Mouse (Mus musculus): ENCODE results near the gene Clip2. TPM values are rescaled to one million over a fixed set of nuclear protein-coding genes. Genes with fewer than 3 reads are reported as not detected.

Gene Clip2
- polyA plus RNA-seq, 1 experiment from 2014 or later: 11.4 TPM

GRCm38 (mm10) chr5:134494142-134494541 is 58.1 kb downstream of the Clip2 start:
- 52% methylated on average over 11 of the region's 11 CpGs for WGBS
- no peaks in the 10 kb centered on the region for H3K27me3 ChIP-seq
- H3K4me3 ChIP-seq: no peak overlapping the region
- ATAC-seq (ENCODE audit: low FRiP score, low read depth): no peak
- no peak overlapping the region for H3K27ac ChIP-seq (replicated peaks)
- no peaks in the 10 kb centered on the region for H3K4me1 ChIP-seq
- H3K9me3 ChIP-seq: no peaks in the 10 kb centered on the region
- H3K9ac ChIP-seq (replicated peaks): 0 out of 2 replicates have a peak overlapping the region, but pooled peaks have one; percentile 12
- H3K4me2 ChIP-seq (replicated peaks): no peak overlapping the region
- H3K36me3 ChIP-seq: peaks cover 83% of the 10 kb centered on the region

GRCm38 (mm10) chr5:134492956-134493355 is 59.3 kb downstream of the Clip2 start:
- no peak overlapping the region for H3K9ac ChIP-seq (replicated peaks)
- 96% methylated on average over 4 of the region's 4 CpGs for WGBS
- H3K27ac ChIP-seq (replicated peaks): no peak overlapping the region

GRCm38 (mm10) chr5:134491712-134492417 is 60.4 kb downstream of the Clip2 start:
- H3K36me3 ChIP-seq: peaks cover 67% of the 10 kb centered on the region
- 28% methylated on average over 18 of the region's 18 CpGs for WGBS

More at GRCm38 (mm10) chr5:134492956-134493355, 59.3 kb downstream of the Clip2 start:
- Histone ChIP-seq H3K4me1 (no peaks in the 10 kb centered on the region), H3K4me2 (replicated peaks) (no peak overlapping the region), H3K27me3 (no peaks in the 10 kb centered on the region), H3K36me3 (peaks cover 78% of the 10 kb centered on the region), H3K9me3 (no peaks in the 10 kb centered on the region), H3K4me3 (no peak overlapping the region)
- no peak for ATAC-seq (ENCODE audit: low FRiP score, low read depth)

GRCm38 (mm10) chr5:134491206-134491605 is 61.0 kb downstream of the Clip2 start:
- no peak for ATAC-seq (ENCODE audit: low FRiP score, low read depth)
- Histone ChIP-seq H3K4me3 (no peak overlapping the region), H3K27ac (replicated peaks) (no peak overlapping the region), H3K4me1 (no peaks in the 10 kb centered on the region), H3K4me2 (replicated peaks) (no peak overlapping the region), H3K27me3 (no peaks in the 10 kb centered on the region), H3K9me3 (no peaks in the 10 kb centered on the region), H3K36me3 (peaks cover 61% of the 10 kb centered on the region), H3K9ac (replicated peaks) (no peak overlapping the region)
- 100% methylated on average over 2 of the region's 2 CpGs for WGBS

More at GRCm38 (mm10) chr5:134491712-134492417, 60.4 kb downstream of the Clip2 start:
- H3K9ac ChIP-seq (replicated peaks): no peak overlapping the region
- H3K4me3 ChIP-seq: no peak overlapping the region
- no peak overlapping the region for H3K27ac ChIP-seq (replicated peaks)
- H3K4me2 ChIP-seq (replicated peaks): no peak overlapping the region
- no peaks in the 10 kb centered on the region for H3K27me3 ChIP-seq
- H3K9me3 ChIP-seq: no peaks in the 10 kb centered on the region
- 0 out of 2 replicates have a peak, but pooled peaks have one; percentile 24 for ATAC-seq (ENCODE audit: low FRiP score, low read depth)
- no peaks in the 10 kb centered on the region for H3K4me1 ChIP-seq

GRCm38 (mm10) chr5:134490465-134490864 is 61.8 kb downstream of the Clip2 start:
- Histone ChIP-seq H3K36me3 (peaks cover 53% of the 10 kb centered on the region), H3K4me1 (no peaks in the 10 kb centered on the region), H3K4me3 (no peak overlapping the region), H3K9me3 (no peaks in the 10 kb centered on the region), H3K4me2 (replicated peaks) (no peak overlapping the region), H3K27me3 (no peaks in the 10 kb centered on the region), H3K9ac (replicated peaks) (no peak overlapping the region), H3K27ac (replicated peaks) (no peak overlapping the region)
- 87% methylated on average over 12 of the region's 12 CpGs for WGBS
- ATAC-seq (ENCODE audit: low FRiP score, low read depth): no peak

- Histone ChIP-seq H3K4me3 (no peak overlapping the region), H3K27me3 (no peaks in the 10 kb centered on the region), H3K4me2 (replicated peaks) (no peak overlapping the region), H3K36me3 (peaks cover 46% of the 10 kb centered on the region), H3K27ac (replicated peaks) (no peak overlapping the region), H3K9me3 (no peaks in the 10 kb centered on the region), H3K4me1 (no peaks in the 10 kb centered on the region), H3K9ac (replicated peaks) (no peak overlapping the region)
- WGBS: 25% methylated on average over 9 of the region's 9 CpGs
- ATAC-seq (ENCODE audit: low FRiP score, low read depth): no peak
Observed at GRCm38 (mm10) chr5:134489583-134489982, 62.7 kb downstream of the Clip2 start.

GRCm38 (mm10) chr5:134488596-134488995 is 63.6 kb downstream of the Clip2 start:
- no peak overlapping the region for H3K4me3 ChIP-seq
- WGBS: 97% methylated on average over 4 of the region's 4 CpGs
- no peaks in the 10 kb centered on the region for H3K27me3 ChIP-seq
- no peak overlapping the region for H3K4me2 ChIP-seq (replicated peaks)
- H3K9ac ChIP-seq (replicated peaks): no peak overlapping the region
- H3K27ac ChIP-seq (replicated peaks): no peak overlapping the region
- peaks cover 42% of the 10 kb centered on the region for H3K36me3 ChIP-seq
- no peaks in the 10 kb centered on the region for H3K9me3 ChIP-seq
- no peaks in the 10 kb centered on the region for H3K4me1 ChIP-seq
- ATAC-seq (ENCODE audit: low FRiP score, low read depth): no peak

- Histone ChIP-seq H3K9me3 (no peaks in the 10 kb centered on the region), H3K4me1 (no peaks in the 10 kb centered on the region), H3K4me3 (no peak overlapping the region), H3K27me3 (no peaks in the 10 kb centered on the region), H3K9ac (replicated peaks) (no peak overlapping the region), H3K4me2 (replicated peaks) (no peak overlapping the region), H3K27ac (replicated peaks) (no peak overlapping the region), H3K36me3 (peaks cover 36% of the 10 kb centered on the region)
- ATAC-seq (ENCODE audit: low FRiP score, low read depth): no peak
- WGBS: 86% methylated on average over 10 of the region's 10 CpGs
Observed at GRCm38 (mm10) chr5:134488042-134488441, 64.2 kb downstream of the Clip2 start.

GRCm38 (mm10) chr5:134485900-134486665 is 66.2 kb downstream of the Clip2 start:
- no peaks in the 10 kb centered on the region for H3K9me3 ChIP-seq
- ATAC-seq (ENCODE audit: low FRiP score, low read depth): no peak
- no peak overlapping the region for H3K4me3 ChIP-seq
- H3K9ac ChIP-seq (replicated peaks): no peak overlapping the region
- peaks cover 22% of the 10 kb centered on the region for H3K36me3 ChIP-seq
- no peak overlapping the region for H3K27ac ChIP-seq (replicated peaks)
- H3K4me2 ChIP-seq (replicated peaks): no peak overlapping the region
- H3K4me1 ChIP-seq: no peaks in the 10 kb centered on the region
- no peaks in the 10 kb centered on the region for H3K27me3 ChIP-seq
- 60% methylated on average over 13 of the region's 13 CpGs for WGBS

- no peaks in the 10 kb centered on the region for H3K9me3 ChIP-seq
- no peak for ATAC-seq (ENCODE audit: low FRiP score, low read depth)
- no peak overlapping the region for H3K27ac ChIP-seq (replicated peaks)
- no peaks in the 10 kb centered on the region for H3K4me1 ChIP-seq
- WGBS: 85% methylated on average over 7 of the region's 7 CpGs
- peaks cover 14% of the 10 kb centered on the region for H3K36me3 ChIP-seq
- H3K9ac ChIP-seq (replicated peaks): no peak overlapping the region
- no peak overlapping the region for H3K4me2 ChIP-seq (replicated peaks)
- H3K27me3 ChIP-seq: no peaks in the 10 kb centered on the region
- no peak overlapping the region for H3K4me3 ChIP-seq
Observed at GRCm38 (mm10) chr5:134485183-134485730, 67.0 kb downstream of the Clip2 start.

GRCm38 (mm10) chr5:134483291-134483690 is 68.9 kb downstream of the Clip2 start:
- Histone ChIP-seq H3K36me3 (no peaks in the 10 kb centered on the region), H3K9ac (replicated peaks) (no peak overlapping the region), H3K27ac (replicated peaks) (no peak overlapping the region), H3K4me3 (no peak overlapping the region), H3K4me1 (no peaks in the 10 kb centered on the region), H3K9me3 (no peaks in the 10 kb centered on the region), H3K4me2 (replicated peaks) (no peak overlapping the region), H3K27me3 (no peaks in the 10 kb centered on the region)
- no peak for ATAC-seq (ENCODE audit: low FRiP score, low read depth)
- 89% methylated on average over 1 of the region's 1 CpGs for WGBS

- Histone ChIP-seq H3K4me3 (no peak overlapping the region), H3K36me3 (no peaks in the 10 kb centered on the region), H3K9me3 (no peaks in the 10 kb centered on the region), H3K27me3 (no peaks in the 10 kb centered on the region), H3K27ac (replicated peaks) (no peak overlapping the region), H3K4me1 (no peaks in the 10 kb centered on the region), H3K9ac (replicated peaks) (no peak overlapping the region), H3K4me2 (replicated peaks) (no peak overlapping the region)
- no peak for ATAC-seq (ENCODE audit: low FRiP score, low read depth)
- 67% methylated on average over 11 of the region's 11 CpGs for WGBS
Observed at GRCm38 (mm10) chr5:134482331-134482730, 69.9 kb downstream of the Clip2 start.

Data from midbrain, embryonic 12.5 days (tissue).